Mouse (Mus musculus): Measurements from ENCODE around the gene Dnm3. TPM values are rescaled to one million over a fixed set of nuclear protein-coding genes. Genes with fewer than 3 reads are reported as not detected.

Dnm3 gene
- polyA plus RNA-seq, 1 experiment from 2014 or later = 6.9 TPM

GRCm38 (mm10) chr1:162196812-162197680 is 280.8 kb downstream of the Dnm3 start:
- Histone ChIP-seq H3K4me3 (ENCODE audit: low read depth, low read length) (no peak overlapping the region), H3K27me3 (replicated peaks; ENCODE audit: control insufficient read depth, insufficient read depth, low read length) (no peaks in the 10 kb centered on the region), H3K4me1 (replicated peaks; ENCODE audit: control insufficient read depth, insufficient read depth, low read length) (peaks cover 8% of the 10 kb centered on the region; the same call in 1 of the 2 replicates), H3K36me3 (ENCODE audit: control insufficient read depth, insufficient read depth, low read length) (no peaks in the 10 kb centered on the region), H3K9me3 (ENCODE audit: control insufficient read depth, low read length) (no peaks in the 10 kb centered on the region), H3K27ac (ENCODE audit: low read depth) (no peak overlapping the region; the same call in 1 of the 2 replicates), H3K9ac (ENCODE audit: low read length) (no peak overlapping the region), H3K4me2 (ENCODE audit: low read length) (no peak overlapping the region)
- 73% methylated on average over 9 of the region's 9 CpGs for WGBS
- no peak for DNase-seq (ENCODE audit: low spot score)
- ATAC-seq (replicated peaks; ENCODE audit: low FRiP score, low TSS enrichment, low read depth) = 0 out of 2 replicates have a peak, but pooled peaks have one; percentile 43

GRCm38 (mm10) chr1:162188744-162189143 is 289.1 kb downstream of the Dnm3 start:
- H3K4me2 ChIP-seq (ENCODE audit: low read length) = no peak overlapping the region
- WGBS = 94% methylated on average over 4 of the region's 4 CpGs
- peaks cover 41% of the 10 kb centered on the region for H3K4me1 ChIP-seq (replicated peaks; ENCODE audit: control insufficient read depth, insufficient read depth, low read length)
- no peaks in the 10 kb centered on the region for H3K27me3 ChIP-seq (replicated peaks; ENCODE audit: control insufficient read depth, insufficient read depth, low read length)
- H3K36me3 ChIP-seq (ENCODE audit: control insufficient read depth, insufficient read depth, low read length) = no peaks in the 10 kb centered on the region
- H3K9ac ChIP-seq (ENCODE audit: low read length) = no peak overlapping the region
- 0 out of 2 replicates have a peak overlapping the region, but pooled peaks have one; percentile 96 for H3K27ac ChIP-seq (ENCODE audit: low read depth)
- H3K9me3 ChIP-seq (ENCODE audit: control insufficient read depth, low read length) = no peaks in the 10 kb centered on the region
- H3K4me3 ChIP-seq (ENCODE audit: low read depth, low read length) = no peak overlapping the region
- ATAC-seq (replicated peaks; ENCODE audit: low FRiP score, low TSS enrichment, low read depth) (no peak), DNase-seq (ENCODE audit: low spot score) (no peak)

- Histone ChIP-seq H3K27me3 (replicated peaks; ENCODE audit: control insufficient read depth, insufficient read depth, low read length) (no peaks in the 10 kb centered on the region), H3K27ac (ENCODE audit: low read depth) (peak overlapping the region; percentile 96), H3K36me3 (ENCODE audit: control insufficient read depth, insufficient read depth, low read length) (no peaks in the 10 kb centered on the region), H3K9ac (ENCODE audit: low read length) (no peak overlapping the region), H3K9me3 (ENCODE audit: control insufficient read depth, low read length) (no peaks in the 10 kb centered on the region), H3K4me2 (ENCODE audit: low read length) (peak overlapping the region; percentile 4), H3K4me3 (ENCODE audit: low read depth, low read length) (no peak overlapping the region), H3K4me1 (replicated peaks; ENCODE audit: control insufficient read depth, insufficient read depth, low read length) (peaks cover 50% of the 10 kb centered on the region)
- ATAC-seq (replicated peaks; ENCODE audit: low FRiP score, low TSS enrichment, low read depth) (peak; percentile 77), DNase-seq (ENCODE audit: low spot score) (no peak)
- 32% methylated on average over 8 of the region's 8 CpGs for WGBS
Measured at GRCm38 (mm10) chr1:162187352-162188120, 290.3 kb downstream of the Dnm3 start.

- ATAC-seq (replicated peaks; ENCODE audit: low FRiP score, low TSS enrichment, low read depth) = peak; percentile 73
- H3K4me2 ChIP-seq (ENCODE audit: low read length) = peak overlapping the region; percentile 4
- peak; percentile 64 for DNase-seq (ENCODE audit: low spot score)
- peak overlapping the region; percentile 30 for H3K9ac ChIP-seq (ENCODE audit: low read length)
- no peaks in the 10 kb centered on the region for H3K36me3 ChIP-seq (ENCODE audit: control insufficient read depth, insufficient read depth, low read length)
- H3K27me3 ChIP-seq (replicated peaks; ENCODE audit: control insufficient read depth, insufficient read depth, low read length) = no peaks in the 10 kb centered on the region
- H3K9me3 ChIP-seq (ENCODE audit: control insufficient read depth, low read length) = no peaks in the 10 kb centered on the region
- H3K4me1 ChIP-seq (replicated peaks; ENCODE audit: control insufficient read depth, insufficient read depth, low read length) = peaks cover 50% of the 10 kb centered on the region
- 15% methylated on average over 7 of the region's 7 CpGs for WGBS
- no peak overlapping the region for H3K4me3 ChIP-seq (ENCODE audit: low read depth, low read length)
- peak overlapping the region; percentile 96 for H3K27ac ChIP-seq (ENCODE audit: low read depth)
Measured at GRCm38 (mm10) chr1:162186470-162187351, 291.1 kb downstream of the Dnm3 start.

GRCm38 (mm10) chr1:162184003-162184748 is 293.7 kb downstream of the Dnm3 start:
- H3K36me3 ChIP-seq (ENCODE audit: control insufficient read depth, insufficient read depth, low read length) = no peaks in the 10 kb centered on the region
- no peaks in the 10 kb centered on the region for H3K27me3 ChIP-seq (replicated peaks; ENCODE audit: control insufficient read depth, insufficient read depth, low read length)
- ATAC-seq (replicated peaks; ENCODE audit: low FRiP score, low TSS enrichment, low read depth) (no peak), DNase-seq (ENCODE audit: low spot score) (no peak)
- no peaks in the 10 kb centered on the region for H3K9me3 ChIP-seq (ENCODE audit: control insufficient read depth, low read length)
- H3K4me1 ChIP-seq (replicated peaks; ENCODE audit: control insufficient read depth, insufficient read depth, low read length) = peaks cover 57% of the 10 kb centered on the region
- no peak overlapping the region for H3K9ac ChIP-seq (ENCODE audit: low read length)
- H3K4me2 ChIP-seq (ENCODE audit: low read length) = no peak overlapping the region
- no peak overlapping the region for H3K4me3 ChIP-seq (ENCODE audit: low read depth, low read length)
- peak overlapping the region; percentile 80 for H3K27ac ChIP-seq (ENCODE audit: low read depth)
- WGBS = 42% methylated on average over 14 of the region's 14 CpGs

GRCm38 (mm10) chr1:162183438-162183837 is 294.4 kb downstream of the Dnm3 start:
- Histone ChIP-seq H3K27ac (ENCODE audit: low read depth) (peak overlapping the region; percentile 80; the same call in 1 of the 2 replicates), H3K4me3 (ENCODE audit: low read depth, low read length) (no peak overlapping the region), H3K27me3 (replicated peaks; ENCODE audit: control insufficient read depth, insufficient read depth, low read length) (no peaks in the 10 kb centered on the region), H3K9me3 (ENCODE audit: control insufficient read depth, low read length) (no peaks in the 10 kb centered on the region), H3K4me1 (replicated peaks; ENCODE audit: control insufficient read depth, insufficient read depth, low read length) (peaks cover 56% of the 10 kb centered on the region), H3K9ac (ENCODE audit: low read length) (no peak overlapping the region), H3K4me2 (ENCODE audit: low read length) (no peak overlapping the region), H3K36me3 (ENCODE audit: control insufficient read depth, insufficient read depth, low read length) (no peaks in the 10 kb centered on the region)
- 56% methylated on average over 3 of the region's 3 CpGs for WGBS
- no peak for DNase-seq (ENCODE audit: low spot score)
- no peak for ATAC-seq (replicated peaks; ENCODE audit: low FRiP score, low TSS enrichment, low read depth)

GRCm38 (mm10) chr1:162181187-162181975 is 296.5 kb downstream of the Dnm3 start:
- Histone ChIP-seq H3K9ac (ENCODE audit: low read length) (no peak overlapping the region), H3K4me2 (ENCODE audit: low read length) (no peak overlapping the region), H3K27me3 (replicated peaks; ENCODE audit: control insufficient read depth, insufficient read depth, low read length) (no peaks in the 10 kb centered on the region), H3K27ac (ENCODE audit: low read depth) (0 out of 2 replicates have a peak overlapping the region, but pooled peaks have one; percentile 33), H3K4me3 (ENCODE audit: low read depth, low read length) (no peak overlapping the region), H3K9me3 (ENCODE audit: control insufficient read depth, low read length) (no peaks in the 10 kb centered on the region), H3K36me3 (ENCODE audit: control insufficient read depth, insufficient read depth, low read length) (no peaks in the 10 kb centered on the region), H3K4me1 (replicated peaks; ENCODE audit: control insufficient read depth, insufficient read depth, low read length) (peaks cover 36% of the 10 kb centered on the region)
- no peak for DNase-seq (ENCODE audit: low spot score)
- WGBS = 77% methylated on average over 7 of the region's 7 CpGs
- no peak for ATAC-seq (replicated peaks; ENCODE audit: low FRiP score, low TSS enrichment, low read depth)
